Mouse (Mus musculus) erythroblast, embryonic 14.5 days (primary cell): Measurements from ENCODE around the gene Lpcat3.

Experiments used
- GATA1 ChIP-seq: IDR thresholded peaks from 2 replicates; pipeline ENCODE4 v1.6.1; 2012; ENCODE audit warnings: low read length, inconsistent platforms, mixed read lengths
- TAL1 ChIP-seq: IDR thresholded peaks from 3 replicates; pipeline ENCODE4 v1.6.1; 2012; ENCODE audit warnings: low read length, inconsistent platforms, mixed read lengths

GRCm38 (mm10) chr6:124630763-124631162 lies 32.1 kb upstream of the Lpcat3 start:
- TF ChIP-seq TAL1 (no peak), GATA1 (no peak)
